Mouse (Mus musculus): ENCODE measurements around the gene Slc4a3. TPM values are rescaled to one million over a fixed set of nuclear protein-coding genes. Genes with fewer than 3 reads are reported as not detected.

Slc4a3 gene
- total RNA-seq, 2 experiments from 2014 or later, result 4.3 to 5.0 TPM

GRCm38 (mm10) chr1:75521321-75522031 lies 24.6 kb upstream of the Slc4a3 start, which contains the start of gene Stk11ip:
Gene Stk11ip, plus strand, starts transcription at chr1:75521529.
- peak; percentile 91 for DNase-seq

DNA sequence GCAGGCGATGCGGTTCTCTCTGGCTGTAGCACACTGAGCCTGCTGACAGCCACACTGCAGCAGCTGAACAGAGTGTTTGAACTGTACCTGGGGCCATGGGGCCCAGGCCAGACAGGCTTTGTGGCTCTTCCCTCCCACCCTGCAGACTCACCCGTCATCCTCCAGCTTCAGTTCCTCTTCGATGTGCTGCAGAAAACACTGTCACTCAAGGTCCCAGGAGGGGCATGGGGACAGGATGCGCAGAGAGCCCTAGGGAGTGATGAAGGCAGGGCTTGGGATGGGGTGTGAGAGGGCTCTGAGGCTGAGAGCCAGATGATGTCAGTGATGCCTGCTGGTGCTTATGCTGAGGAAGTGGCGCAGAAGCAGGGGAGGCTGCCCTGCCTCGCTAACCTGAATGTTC lies 21.4 kb upstream of the Slc4a3 start:
- DNase-seq, result no peak

- DNase-seq, result no peak
These were observed 15.5 kb upstream of the Slc4a3 start for GRCm38 (mm10) chr1:75530546-75530945.

DNA sequence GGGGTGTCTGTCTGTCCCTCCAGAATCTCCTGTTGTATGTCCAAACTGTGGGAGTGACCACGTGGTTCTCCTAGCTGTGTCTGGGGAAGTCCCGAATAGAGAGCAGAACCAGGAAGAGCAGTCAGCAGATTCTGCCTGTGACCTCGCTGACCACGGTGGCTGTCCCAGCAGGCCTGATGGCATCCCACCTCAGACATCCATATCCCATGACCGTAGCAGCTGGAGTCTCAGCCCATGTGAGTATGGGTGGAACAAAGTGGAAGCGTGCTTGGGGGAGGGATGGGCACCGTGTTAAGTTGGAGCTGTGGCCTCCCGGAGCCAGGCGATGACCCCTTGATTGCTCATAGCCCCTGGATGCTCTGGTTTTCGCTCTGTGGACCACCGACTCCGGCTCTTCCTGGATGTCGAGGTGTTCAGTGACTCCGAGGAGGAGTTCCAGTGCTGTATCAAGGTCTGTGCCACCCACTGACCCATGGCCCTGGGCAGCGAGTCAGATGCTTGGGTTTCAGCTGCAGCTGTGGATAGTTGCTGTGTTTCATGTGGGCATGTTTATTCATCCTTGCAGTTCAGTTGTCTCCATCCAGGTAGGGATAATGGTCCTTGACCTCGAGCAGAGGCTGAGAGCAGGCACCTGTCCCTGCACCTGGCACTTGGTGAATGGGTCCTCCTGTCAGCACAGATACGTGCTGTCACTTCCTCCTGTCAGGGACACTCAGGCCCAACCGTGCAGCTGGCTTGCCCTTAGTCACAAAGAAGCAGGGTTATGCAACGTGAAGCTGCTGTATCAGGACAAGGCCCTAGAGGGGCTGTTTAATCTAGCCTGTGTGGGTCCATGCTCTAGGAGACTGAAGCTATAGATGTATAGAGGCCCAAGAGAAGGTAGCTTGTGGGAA lies 13.5 kb upstream of the Slc4a3 start:
- no peak for DNase-seq

DNA sequence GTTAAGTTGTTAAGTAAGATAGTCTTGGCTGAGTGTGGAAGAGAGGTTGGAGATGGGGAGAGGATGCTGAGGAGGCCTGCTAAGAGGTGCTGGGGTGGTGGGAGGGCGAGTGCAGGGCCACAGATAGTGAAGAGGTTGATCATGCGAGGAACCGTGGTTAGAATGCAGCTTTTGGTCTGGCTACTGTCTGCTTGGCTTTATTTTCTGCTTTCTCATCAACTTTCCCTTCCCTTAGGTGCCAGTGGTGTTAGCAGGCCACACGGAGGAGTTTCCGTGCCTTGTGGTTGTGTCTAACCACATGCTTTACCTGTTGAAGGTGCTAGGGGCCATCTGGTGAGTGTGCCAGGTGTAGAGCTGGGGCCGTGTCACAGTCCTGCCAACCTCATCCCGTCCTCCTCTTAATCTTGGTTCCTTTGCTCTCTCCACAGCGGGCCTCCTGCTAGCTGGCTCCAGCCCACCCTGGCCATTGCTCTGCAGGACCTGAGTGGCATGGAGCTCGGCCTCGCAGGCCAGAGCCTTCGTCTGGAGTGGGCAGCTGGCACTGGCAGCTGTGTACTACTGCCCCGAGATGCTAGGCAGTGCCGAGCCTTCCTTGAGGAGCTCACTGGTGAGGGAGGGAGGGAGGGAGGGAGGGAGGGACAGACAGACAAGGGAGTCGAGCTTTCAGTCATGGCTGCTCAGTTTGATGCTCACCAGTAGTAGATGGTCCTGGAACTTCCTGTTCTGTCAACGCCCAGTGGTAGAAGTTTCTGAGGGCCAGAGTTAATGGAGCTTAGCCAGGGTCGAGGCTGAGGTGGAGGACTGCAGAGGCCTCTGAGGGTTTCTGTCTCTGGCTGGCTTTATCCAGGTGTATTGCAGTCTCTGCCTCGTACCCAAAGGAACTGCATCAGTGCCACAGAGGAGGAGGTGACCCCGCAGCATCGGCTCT lies 12.5 kb upstream of the Slc4a3 start:
- no peak for DNase-seq

DNA sequence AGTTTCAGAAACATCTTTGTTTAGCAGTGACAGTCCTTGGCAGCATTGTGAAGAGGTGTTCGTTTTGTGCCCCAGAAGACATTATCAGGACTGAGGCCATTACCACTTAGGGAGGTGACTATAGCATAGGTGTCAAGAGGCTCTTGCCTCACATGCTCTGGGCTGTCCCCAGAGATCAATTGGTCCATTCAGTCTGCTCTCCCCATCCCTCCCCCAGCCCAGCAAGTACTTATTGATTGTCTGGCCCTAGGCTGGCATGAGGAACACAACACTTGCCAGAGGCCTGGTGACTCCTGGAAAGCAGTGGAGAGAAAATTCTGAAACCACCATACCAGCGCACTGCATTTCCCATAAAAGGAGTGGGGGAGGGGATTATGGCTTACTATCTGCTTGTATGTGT lies 8.5 kb upstream of the Slc4a3 start:
- DNase-seq, result no peak

DNA sequence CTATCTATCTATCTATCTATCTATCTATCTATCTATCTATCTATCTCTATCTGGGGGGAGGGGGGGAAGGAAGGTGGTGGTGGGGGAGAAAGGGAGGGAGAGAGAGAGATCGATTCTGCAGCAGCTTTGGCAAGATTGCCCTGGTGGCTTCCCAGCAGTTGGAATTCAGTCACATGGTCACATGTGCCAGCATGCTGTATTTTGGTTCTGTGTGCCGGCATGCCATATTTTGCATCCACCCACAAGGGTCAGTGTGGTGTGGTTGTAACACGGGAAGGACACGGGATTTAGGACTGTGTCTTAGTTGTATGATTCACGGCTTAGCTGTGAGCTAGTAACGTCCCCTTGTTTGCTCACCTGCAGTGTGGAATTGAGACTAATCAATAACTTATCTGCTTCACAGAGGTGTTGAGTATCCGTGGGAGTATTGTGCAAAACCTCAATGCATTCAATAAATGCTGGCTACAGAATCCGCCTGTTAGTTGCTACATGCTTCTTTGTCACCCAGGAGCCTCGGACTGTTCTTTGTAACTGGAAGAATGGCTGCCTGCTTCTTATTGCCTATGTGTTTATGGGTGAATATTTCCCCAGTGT lies 7.4 kb upstream of the Slc4a3 start:
- no peak for DNase-seq

- no peak for DNase-seq
These were observed 4.6 kb upstream of the Slc4a3 start for GRCm38 (mm10) chr1:75541496-75541895.

DNA sequence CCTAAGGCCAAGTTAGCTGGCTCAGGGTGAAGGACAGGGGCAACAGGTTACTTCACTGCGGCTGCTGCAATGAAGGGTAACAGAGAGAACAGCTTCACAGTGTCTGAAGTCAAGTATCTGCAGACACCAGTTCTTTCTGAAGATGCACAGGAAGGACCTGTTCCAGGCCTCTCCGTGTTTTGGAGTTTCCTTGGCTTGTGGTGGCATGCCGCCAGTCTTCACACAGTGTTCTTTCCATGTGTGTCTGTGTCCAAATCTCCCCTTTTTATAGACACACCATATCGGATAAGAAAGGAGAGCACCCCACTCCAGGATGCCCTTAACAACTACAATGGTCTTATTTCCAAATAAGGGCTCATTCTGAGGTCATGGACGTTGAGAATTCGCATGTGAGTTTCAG lies 1.7 kb upstream of the Slc4a3 start:
- DNase-seq, result no peak

DNA sequence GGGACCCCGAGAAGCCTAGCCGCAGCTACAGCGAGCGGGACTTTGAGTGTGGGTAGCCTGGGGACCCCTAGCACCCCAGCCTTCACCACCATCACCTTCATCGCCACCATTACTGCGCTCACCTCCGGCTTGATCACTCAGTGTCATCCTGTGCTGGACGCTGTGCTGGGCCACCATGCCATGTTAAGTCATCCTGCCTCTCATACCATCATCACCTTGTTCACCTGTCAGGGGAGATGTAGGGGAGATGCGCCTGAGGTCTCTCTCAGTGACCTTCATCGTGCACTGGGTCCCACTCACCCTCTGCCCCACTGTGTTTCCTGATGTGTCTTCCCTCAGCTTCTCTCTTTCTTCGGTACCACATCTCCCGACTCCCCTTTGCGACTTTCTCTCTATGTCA lies 1.3 kb downstream of the Slc4a3 start:
- no peak for DNase-seq

- no peak for DNase-seq
These were observed 2.0 kb downstream of the Slc4a3 start for GRCm38 (mm10) chr1:75548083-75548482.

- no peak for DNase-seq
These were observed 2.8 kb downstream of the Slc4a3 start for GRCm38 (mm10) chr1:75548871-75549270.

DNA sequence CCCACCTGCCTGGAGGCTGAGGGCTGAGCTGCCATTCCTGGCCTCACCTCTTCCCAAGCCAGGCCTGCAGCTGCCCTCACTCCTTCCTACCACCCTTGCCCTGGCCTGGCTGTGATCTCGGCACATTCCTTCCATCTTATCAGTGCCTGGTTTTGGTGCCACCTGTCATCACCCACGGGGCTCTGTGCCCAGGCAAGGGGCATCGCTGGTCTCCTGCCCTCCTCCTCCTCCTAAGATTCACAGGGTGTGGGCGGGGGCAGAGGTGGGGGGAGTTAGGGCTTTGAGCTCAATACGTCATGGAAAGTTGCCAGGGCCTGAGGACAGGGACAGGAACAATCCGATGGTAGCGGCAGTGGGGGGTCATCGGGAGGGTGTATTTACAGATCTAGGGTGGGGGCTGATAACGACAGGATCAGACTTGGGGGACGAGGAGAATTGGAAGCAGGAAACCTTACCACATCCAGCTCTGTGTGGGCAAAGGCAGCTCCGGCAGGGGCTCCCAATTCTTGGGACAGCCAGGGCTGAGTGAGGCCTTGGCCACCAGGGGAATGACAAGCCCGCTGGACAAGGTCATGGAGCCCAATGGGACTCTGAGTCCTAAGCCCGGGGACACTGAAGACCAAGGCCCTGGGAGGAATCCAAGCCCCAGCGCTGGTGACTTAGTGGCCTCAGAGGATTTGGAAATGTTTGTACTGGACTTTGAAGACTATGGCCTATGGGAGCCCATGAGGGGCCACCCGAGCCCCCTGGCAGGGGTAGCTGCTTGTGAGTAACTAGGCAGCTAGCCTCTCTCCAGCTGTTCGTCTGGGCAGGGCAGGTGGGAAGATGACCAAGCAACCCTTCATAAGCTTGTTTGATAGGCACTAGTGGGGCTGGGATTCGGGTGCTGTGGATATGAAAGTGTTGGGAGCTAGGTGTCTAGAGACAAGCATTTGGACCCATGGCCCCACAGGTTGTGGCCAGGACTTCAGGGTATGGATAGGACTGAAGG lies 3.5 kb downstream of the Slc4a3 start:
- DNase-seq, result no peak

- DNase-seq, result no peak
These were observed 4.5 kb downstream of the Slc4a3 start for GRCm38 (mm10) chr1:75550586-75550985.

GRCm38 (mm10) chr1:75555680-75556079 lies 9.6 kb downstream of the Slc4a3 start:
- DNase-seq, result no peak

DNA sequence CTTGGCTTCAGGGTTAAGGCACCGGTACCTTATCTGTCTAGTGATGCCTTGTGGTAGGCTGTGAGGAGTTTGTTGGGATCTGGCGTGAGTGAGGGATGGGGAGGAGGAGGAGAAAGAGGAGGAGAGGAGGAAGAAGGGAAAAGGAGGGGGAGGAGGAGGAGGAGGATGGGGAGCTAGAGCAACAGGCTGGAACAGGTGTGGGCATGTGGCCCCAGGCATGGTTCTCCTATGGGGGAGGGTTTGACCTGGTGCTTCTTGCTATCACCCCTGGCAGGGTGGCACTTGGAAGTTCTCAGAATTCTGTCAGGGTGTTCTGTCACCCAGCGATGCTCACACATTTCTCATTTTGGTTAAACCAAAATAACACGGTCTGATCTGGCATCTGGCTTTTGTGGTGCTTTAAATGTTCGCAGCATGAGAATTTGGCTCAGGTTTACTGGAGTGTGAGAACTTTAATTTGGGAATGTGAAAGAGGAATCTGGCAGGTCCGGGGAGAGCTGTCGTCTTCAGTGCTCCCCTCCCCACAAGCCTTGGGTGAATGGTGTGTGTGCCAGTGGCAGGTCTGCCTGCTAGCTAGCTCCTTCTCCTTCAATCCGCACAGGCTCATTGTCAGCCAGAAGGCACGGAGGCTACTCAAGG lies 10.2 kb downstream of the Slc4a3 start:
- DNase-seq, result no peak

GRCm38 (mm10) chr1:75557041-75557440 lies 11.0 kb downstream of the Slc4a3 start:
- no peak for DNase-seq

GRCm38 (mm10) chr1:75558388-75559178 lies 12.5 kb downstream of the Slc4a3 start:
- no peak for DNase-seq

- DNase-seq, result peak; percentile 89
These were observed 13.3 kb downstream of the Slc4a3 start for GRCm38 (mm10) chr1:75559212-75559925.
